Mouse (Mus musculus): Measurements from ENCODE around the gene Fubp1. TPM values are rescaled to one million over a fixed set of nuclear protein-coding genes. Genes with fewer than 3 reads are reported as not detected.
A peak's percentile ranks its signal among the peaks of the same experiment; 100 is the strongest.

The Fubp1 gene
- 100 to 1,000 TPM; 107 to 113 TPM for total RNA-seq (2021)
- long read RNA-seq, experiment 1, full-length matches to known transcripts: 24 of 42 reads
- long read RNA-seq, experiment 1, partial matches to known transcripts: 1 of 42 reads
- long read RNA-seq, experiment 1, other reads (novel, unspliced or antisense): 17 of 42 reads
- long read RNA-seq, experiment 2, full-length matches to known transcripts: 17 of 38 reads
- long read RNA-seq, experiment 2, partial matches to known transcripts: 11 of 38 reads
- long read RNA-seq, experiment 2, other reads (novel, unspliced or antisense): 10 of 38 reads

- DNase-seq (ENCODE audit: low spot score in 2 of 2): peak; percentile 100
Measured at GRCm38 (mm10) chr3:152209967-152210634, at the start of gene Fubp1, which contains the start of gene Dnajb4. Gene Fubp1 (plus strand): TSS chr3:152210422. Gene Dnajb4 (minus strand): TSS chr3:152210302.

DNA sequence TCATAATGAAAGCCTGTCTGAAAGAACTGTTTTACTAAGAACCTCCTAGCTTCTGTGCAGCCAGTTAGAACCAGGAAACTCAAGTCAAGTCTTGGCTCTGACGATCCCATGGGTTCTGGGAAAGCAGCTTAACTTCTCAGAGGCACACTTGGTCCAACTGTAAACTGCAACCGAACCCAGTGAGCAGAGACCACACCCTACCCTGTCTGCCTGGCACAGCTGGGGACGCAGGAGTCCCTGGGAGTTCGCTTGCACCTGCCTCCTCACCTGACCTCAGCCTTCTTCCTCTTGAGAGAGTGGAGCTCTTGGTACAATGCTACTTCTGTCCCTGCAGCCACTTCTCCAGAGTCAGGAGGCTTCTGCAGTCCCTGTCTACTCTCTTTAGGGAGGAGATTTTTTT is 49.6 kb upstream of the Fubp1 start:
- no peak for DNase-seq (ENCODE audit: low spot score in 2 of 2)

DNA sequence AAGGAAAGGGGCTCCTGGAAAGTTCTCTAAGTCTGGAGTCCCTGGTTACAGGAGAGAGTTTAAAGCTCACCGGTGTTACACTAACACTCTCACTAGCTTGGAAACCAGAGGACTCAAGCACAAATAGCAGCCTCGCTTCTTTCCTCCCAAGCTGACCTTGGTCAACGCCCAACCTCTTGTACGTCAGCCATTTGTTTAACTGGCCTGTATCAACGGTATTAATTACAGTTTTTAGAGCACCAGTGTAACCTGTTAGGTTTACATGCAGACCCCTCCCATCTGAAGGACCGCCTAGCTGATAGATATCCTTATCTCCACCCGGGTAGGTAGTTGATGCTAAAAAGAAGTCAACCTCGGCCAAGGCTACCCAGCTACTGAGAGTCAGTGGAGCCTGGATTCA is 46.9 kb upstream of the Fubp1 start:
- no peak for DNase-seq (ENCODE audit: low spot score in 2 of 2)

- DNase-seq (ENCODE audit: low spot score in 2 of 2): no peak
Measured at GRCm38 (mm10) chr3:152165014-152165350, 45.2 kb upstream of the Fubp1 start.

GRCm38 (mm10) chr3:152165351-152166098 is 44.7 kb upstream of the Fubp1 start:
- peak; percentile 21 to 40 for DNase-seq (ENCODE audit: low spot score in 2 of 2)

DNA sequence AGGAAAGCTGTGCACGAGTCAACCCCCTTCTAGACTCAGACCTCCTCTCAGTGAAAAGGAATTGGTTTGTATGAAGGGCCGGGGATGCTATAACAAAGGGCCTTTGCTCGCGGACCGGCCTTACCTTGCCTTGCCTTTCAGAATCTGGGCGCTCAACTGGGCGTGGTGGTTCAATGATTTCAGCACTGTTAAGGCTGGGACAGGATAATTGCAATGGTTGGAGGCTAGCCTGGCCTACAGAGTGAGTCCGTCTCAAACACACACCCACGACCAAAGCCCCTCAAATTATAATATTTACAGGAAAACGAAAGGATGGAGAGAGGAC is 44.2 kb upstream of the Fubp1 start, which contains the start of gene Gipc2:
Gene Gipc2, minus strand, starts transcription at position 132 of the 325 bp plus-strand sequence.
- DNase-seq (ENCODE audit: low spot score in 2 of 2): no peak

- DNase-seq (ENCODE audit: low spot score in 2 of 2): no peak
Measured at GRCm38 (mm10) chr3:152166699-152167451, 43.3 kb upstream of the Fubp1 start.

DNA sequence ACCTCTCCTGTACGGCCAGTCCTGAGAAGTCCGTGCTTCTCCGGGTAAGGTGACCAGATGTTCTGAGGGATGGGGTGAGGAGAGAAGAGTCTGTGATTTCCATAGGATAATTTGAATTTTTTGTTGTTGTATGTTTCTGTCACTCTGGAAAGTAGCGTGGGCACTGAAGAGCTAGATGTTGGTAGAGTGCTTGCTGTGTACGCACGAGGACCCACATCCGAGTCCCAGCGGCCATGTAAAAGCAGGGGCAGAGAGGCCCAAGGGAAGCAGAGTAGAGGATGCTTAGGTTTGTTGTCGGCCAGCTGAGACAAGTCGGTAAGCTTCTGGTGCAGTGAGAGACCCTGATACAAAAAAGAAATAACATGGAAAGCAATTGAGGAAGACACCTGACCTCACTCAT is 42.2 kb upstream of the Fubp1 start:
- DNase-seq (ENCODE audit: low spot score in 2 of 2): no peak

DNA sequence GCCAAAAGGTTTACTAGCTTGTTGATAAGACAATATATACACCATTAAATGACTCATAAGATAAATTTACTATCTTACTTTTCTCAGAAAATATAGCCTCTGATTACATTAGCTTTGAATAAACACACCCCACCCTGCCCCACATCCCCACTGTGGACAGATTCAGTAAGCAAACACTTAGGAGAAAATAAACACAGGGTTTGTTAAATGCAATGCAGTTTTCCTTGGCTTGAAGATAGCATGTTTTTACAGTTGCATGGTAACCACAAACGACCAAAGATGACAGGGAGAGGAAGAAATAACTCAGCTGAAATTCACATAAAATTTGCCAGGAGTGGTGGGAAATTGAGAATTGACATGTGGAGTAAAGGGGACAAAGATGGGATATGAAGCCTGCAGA is 39.8 kb upstream of the Fubp1 start:
- no peak for DNase-seq (ENCODE audit: low spot score in 2 of 2)

GRCm38 (mm10) chr3:152171236-152171635 is 39.0 kb upstream of the Fubp1 start:
- no peak for DNase-seq (ENCODE audit: low spot score in 2 of 2)

DNA sequence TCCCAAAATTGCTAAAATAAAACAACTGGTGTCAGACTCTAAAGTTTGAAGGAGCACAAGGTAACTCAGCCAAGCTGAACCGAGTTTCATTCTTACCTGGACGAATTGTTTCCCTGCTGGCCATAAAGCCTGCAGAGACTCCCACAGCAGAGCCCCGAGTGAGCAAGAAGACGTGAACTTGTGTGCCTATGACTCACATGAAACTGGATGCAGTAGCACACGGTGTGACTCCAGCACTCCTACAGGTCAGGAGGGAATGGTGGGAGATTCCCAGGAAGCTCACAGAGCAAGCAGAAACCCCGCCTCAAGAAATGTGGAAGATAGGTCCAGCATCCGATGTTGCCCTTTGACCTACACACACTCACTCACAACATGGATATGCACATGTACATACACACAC is 38.4 kb upstream of the Fubp1 start:
- no peak for DNase-seq (ENCODE audit: low spot score in 2 of 2)

- no peak for DNase-seq (ENCODE audit: low spot score in 2 of 2)
Measured at GRCm38 (mm10) chr3:152172322-152172935, 37.8 kb upstream of the Fubp1 start.

DNA sequence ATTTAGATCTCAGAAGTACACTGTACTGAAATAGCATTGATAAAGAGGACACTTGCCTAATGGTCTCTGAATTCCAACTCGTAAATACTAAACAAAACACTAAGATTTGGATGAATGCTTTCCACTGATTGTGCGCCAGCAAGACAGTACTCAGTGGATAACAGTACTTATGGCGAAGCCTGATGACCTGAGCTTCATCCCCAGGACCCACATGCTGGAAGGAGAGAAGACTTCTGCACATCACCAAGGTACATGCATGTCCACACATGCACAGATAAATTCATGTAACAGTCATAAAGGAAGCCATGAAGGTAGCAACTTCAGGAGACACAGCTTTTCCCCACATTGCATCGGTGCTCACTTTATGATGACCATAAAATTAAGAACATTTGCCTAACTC is 31.4 kb upstream of the Fubp1 start:
- DNase-seq (ENCODE audit: low spot score in 2 of 2): no peak

GRCm38 (mm10) chr3:152179285-152179684 is 30.9 kb upstream of the Fubp1 start:
- no peak for DNase-seq (ENCODE audit: low spot score in 2 of 2)

GRCm38 (mm10) chr3:152180624-152181023 is 29.6 kb upstream of the Fubp1 start:
- no peak for DNase-seq (ENCODE audit: low spot score in 2 of 2)

GRCm38 (mm10) chr3:152183522-152183921 is 26.7 kb upstream of the Fubp1 start:
- no peak for DNase-seq (ENCODE audit: low spot score in 2 of 2)

DNA sequence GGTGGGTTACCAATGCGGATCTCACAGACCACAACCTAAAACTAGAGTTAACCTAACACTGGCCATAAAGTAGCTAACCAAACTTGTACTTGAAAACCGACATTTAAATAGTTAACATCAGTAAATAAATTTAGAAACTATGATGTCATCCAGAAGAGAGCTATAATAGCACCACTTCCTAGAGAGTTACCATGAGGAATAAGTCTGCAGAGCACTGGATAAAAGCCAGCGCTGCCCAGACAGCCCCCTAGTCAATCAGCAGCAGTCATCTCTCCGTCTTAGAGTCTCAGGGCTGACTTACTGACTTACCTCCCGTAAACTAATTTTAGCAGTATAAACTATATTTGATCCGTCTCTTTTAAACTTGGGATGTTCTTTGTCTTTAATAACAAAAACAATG is 24.1 kb upstream of the Fubp1 start:
- DNase-seq (ENCODE audit: low spot score in 2 of 2): no peak

DNA sequence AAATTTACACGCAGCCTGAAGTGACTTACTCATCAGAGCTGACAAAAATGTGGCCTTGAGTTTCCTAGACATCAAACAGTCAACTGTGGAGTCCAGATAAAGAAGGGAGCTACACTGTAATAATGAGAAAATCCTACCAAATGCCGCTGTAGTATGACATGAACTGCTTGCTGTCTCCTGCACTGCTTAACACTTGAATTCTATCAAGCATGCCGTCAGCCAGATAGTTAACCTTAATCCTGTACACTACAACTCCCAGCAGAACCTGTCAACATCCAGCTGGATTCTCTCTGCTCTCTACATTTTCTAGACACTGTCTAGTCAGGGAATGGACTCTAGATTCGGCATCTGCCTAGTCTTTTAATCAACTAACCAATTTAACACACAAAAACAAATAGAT is 20.9 kb upstream of the Fubp1 start:
- DNase-seq (ENCODE audit: low spot score in 2 of 2): no peak

GRCm38 (mm10) chr3:152190679-152191477 is 19.3 kb upstream of the Fubp1 start:
- peak in 1 of 2 experiments; percentile 19 for DNase-seq (ENCODE audit: low spot score in 2 of 2)

DNA sequence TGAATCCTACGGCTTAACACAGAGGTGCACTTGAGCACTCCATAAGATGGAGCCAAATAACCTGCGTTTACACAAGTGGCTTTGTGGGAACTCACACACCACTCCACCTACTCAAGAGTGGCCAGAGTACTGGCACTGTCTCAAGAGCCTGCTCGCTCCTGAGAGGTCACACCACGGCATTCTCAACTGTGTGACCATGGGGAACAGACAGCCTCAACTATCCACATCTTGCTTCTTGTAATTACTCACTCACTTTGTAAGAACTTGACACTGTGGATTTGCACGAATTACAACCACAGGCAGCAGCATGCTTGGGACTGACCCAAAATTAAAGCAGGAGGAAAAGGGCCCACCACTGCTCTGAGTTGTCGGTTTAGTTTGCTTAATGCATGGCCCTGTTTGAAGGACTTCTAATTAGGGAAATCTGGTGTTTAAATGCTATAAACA is 18.4 kb upstream of the Fubp1 start:
- peak in 1 of 2 experiments; percentile 22 for DNase-seq (ENCODE audit: low spot score in 2 of 2)
